Mouse (Mus musculus): ENCODE results near the gene Borcs5. TPM values are rescaled to one million over a fixed set of nuclear protein-coding genes. Genes with fewer than 3 reads are reported as not detected.

Borcs5 gene
- polyA plus RNA-seq, 1 experiment, result 7.1 TPM

GRCm38 (mm10) chr6:134701211-134701602, 61.9 kb downstream of the Borcs5 start:
- Histone ChIP-seq H3K27ac (ENCODE audit: insufficient read depth, low read length) (no peak overlapping the region), H3K4me1 (ENCODE audit: control insufficient read depth, insufficient read depth, low read length) (no peaks in the 10 kb centered on the region; the same call in 1 of the 2 replicates), H3K4me3 (ENCODE audit: insufficient read depth, low read length) (no peak overlapping the region)
- TF ChIP-seq CTCF (IDR thresholded peaks at IDR 0.05; ENCODE audit: borderline replicate concordance, insufficient read depth, low read length) (no peak), POLR2A (IDR thresholded peaks at IDR 0.05; ENCODE audit: low read depth, low read length) (no peak)

DNA sequence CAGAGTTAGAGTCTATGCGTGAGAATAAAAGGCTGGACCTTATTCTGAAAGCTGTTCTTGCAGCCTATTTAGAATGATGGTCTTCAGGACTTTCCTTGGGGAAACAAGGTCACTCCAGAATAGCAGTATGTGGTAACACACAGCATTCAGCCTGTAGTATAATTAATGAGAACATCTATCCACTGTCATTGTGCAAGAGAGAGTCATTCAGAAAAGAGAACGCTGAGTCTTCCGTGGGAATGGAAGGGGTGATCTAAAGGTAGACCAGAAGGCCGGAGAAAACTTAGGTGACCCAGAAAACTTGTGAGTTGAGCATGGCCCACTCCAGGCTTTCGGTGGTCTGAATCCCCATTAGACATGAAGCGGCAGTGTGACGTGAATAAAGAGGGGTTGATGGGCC, 62.9 kb downstream of the Borcs5 start:
- no peak for TF ChIP-seq POLR2A (IDR thresholded peaks at IDR 0.05; ENCODE audit: low read depth, low read length)
- no peak for TF ChIP-seq CTCF (IDR thresholded peaks at IDR 0.05; ENCODE audit: borderline replicate concordance, insufficient read depth, low read length)
- Histone ChIP-seq H3K4me3 (ENCODE audit: insufficient read depth, low read length) (no peak overlapping the region), H3K27ac (ENCODE audit: insufficient read depth, low read length) (no peak overlapping the region), H3K4me1 (ENCODE audit: control insufficient read depth, insufficient read depth, low read length) (no peaks in the 10 kb centered on the region)

DNA sequence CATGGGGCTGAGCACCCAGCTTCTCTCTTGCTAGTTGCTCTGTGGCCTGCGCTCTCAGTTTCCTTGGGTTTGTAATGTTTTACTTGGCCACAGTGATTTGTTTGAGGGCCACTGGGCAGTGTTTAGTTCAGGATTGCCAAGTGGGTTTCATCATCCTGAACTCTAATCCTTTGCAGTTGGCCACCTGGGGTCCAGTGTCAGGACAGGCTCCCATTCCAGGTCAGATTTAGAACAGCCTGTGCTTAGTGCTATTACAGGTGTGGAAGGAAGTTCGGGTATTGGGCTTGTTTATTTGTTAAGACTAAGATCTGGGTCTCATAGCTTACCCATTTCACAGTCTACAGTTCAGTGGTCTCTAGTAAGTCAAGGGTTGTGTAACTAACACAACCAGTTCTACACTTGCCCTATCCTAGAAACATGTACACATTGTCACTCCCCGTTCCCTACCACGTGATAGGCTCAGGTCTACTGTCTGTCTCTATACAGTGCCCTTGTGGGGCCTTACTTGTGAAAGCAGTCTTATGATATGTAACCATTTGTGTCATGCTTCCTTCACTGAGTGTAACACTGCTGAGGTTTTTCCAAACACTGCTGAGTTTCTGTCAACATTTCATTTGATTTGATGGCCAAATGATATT, 63.9 kb downstream of the Borcs5 start:
- no peak overlapping the region for H3K4me3 ChIP-seq (ENCODE audit: insufficient read depth, low read length)
- no peak for TF ChIP-seq CTCF (IDR thresholded peaks at IDR 0.05; ENCODE audit: borderline replicate concordance, insufficient read depth, low read length)
- no peak for TF ChIP-seq POLR2A (IDR thresholded peaks at IDR 0.05; ENCODE audit: low read depth, low read length)
- no peak overlapping the region for H3K27ac ChIP-seq (ENCODE audit: insufficient read depth, low read length)
- H3K4me1 ChIP-seq (ENCODE audit: control insufficient read depth, insufficient read depth, low read length), result no peaks in the 10 kb centered on the region

DNA sequence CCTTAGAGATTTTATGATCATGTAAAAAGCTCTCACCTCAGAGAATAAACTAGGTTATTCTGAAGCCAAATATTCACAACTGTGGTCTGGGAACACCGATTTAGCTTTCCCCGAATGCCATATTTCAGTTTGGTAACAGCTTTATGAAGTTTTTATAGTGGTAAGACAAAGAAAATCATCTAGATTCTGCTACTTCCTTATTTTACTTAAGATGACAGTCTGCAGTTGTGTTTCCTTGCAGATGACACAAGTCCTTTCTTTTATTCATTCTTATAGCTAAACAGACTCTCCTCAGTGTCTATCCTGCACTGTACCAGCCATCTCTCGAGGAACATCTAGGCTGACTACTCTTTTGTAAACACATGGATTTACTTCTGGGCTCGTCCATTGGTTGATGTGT, 67.2 kb downstream of the Borcs5 start:
- no peak overlapping the region for H3K4me3 ChIP-seq (ENCODE audit: insufficient read depth, low read length)
- no peak overlapping the region for H3K27ac ChIP-seq (ENCODE audit: insufficient read depth, low read length)
- no peaks in the 10 kb centered on the region for H3K4me1 ChIP-seq (ENCODE audit: control insufficient read depth, insufficient read depth, low read length)
- TF ChIP-seq CTCF (IDR thresholded peaks at IDR 0.05; ENCODE audit: borderline replicate concordance, insufficient read depth, low read length), result no peak
- no peak for TF ChIP-seq POLR2A (IDR thresholded peaks at IDR 0.05; ENCODE audit: low read depth, low read length)

GRCm38 (mm10) chr6:134710020-134710419, 70.7 kb downstream of the Borcs5 start:
- no peak overlapping the region for H3K27ac ChIP-seq (ENCODE audit: insufficient read depth, low read length)
- H3K4me3 ChIP-seq (ENCODE audit: insufficient read depth, low read length), result no peak overlapping the region
- TF ChIP-seq POLR2A (IDR thresholded peaks at IDR 0.05; ENCODE audit: low read depth, low read length) (no peak), CTCF (IDR thresholded peaks at IDR 0.05; ENCODE audit: borderline replicate concordance, insufficient read depth, low read length) (no peak)
- H3K4me1 ChIP-seq (ENCODE audit: control insufficient read depth, insufficient read depth, low read length), result no peaks in the 10 kb centered on the region

GRCm38 (mm10) chr6:134713321-134713720, 74.0 kb downstream of the Borcs5 start:
- Histone ChIP-seq H3K27ac (ENCODE audit: insufficient read depth, low read length) (no peak overlapping the region), H3K4me3 (ENCODE audit: insufficient read depth, low read length) (no peak overlapping the region), H3K4me1 (ENCODE audit: control insufficient read depth, insufficient read depth, low read length) (no peaks in the 10 kb centered on the region)
- no peak for TF ChIP-seq POLR2A (IDR thresholded peaks at IDR 0.05; ENCODE audit: low read depth, low read length)
- TF ChIP-seq CTCF (IDR thresholded peaks at IDR 0.05; ENCODE audit: borderline replicate concordance, insufficient read depth, low read length), result no peak

- H3K27ac ChIP-seq (ENCODE audit: insufficient read depth, low read length), result no peak overlapping the region
- no peak overlapping the region for H3K4me3 ChIP-seq (ENCODE audit: insufficient read depth, low read length)
- no peaks in the 10 kb centered on the region for H3K4me1 ChIP-seq (ENCODE audit: control insufficient read depth, insufficient read depth, low read length)
- no peak for TF ChIP-seq CTCF (IDR thresholded peaks at IDR 0.05; ENCODE audit: borderline replicate concordance, insufficient read depth, low read length)
- TF ChIP-seq POLR2A (IDR thresholded peaks at IDR 0.05; ENCODE audit: low read depth, low read length), result no peak
Measured at GRCm38 (mm10) chr6:134713897-134714296, 74.6 kb downstream of the Borcs5 start.

- H3K4me3 ChIP-seq (ENCODE audit: insufficient read depth, low read length), result no peak overlapping the region
- TF ChIP-seq CTCF (IDR thresholded peaks at IDR 0.05; ENCODE audit: borderline replicate concordance, insufficient read depth, low read length) (no peak), POLR2A (IDR thresholded peaks at IDR 0.05; ENCODE audit: low read depth, low read length) (no peak)
- no peaks in the 10 kb centered on the region for H3K4me1 ChIP-seq (ENCODE audit: control insufficient read depth, insufficient read depth, low read length)
- no peak overlapping the region for H3K27ac ChIP-seq (ENCODE audit: insufficient read depth, low read length)
Measured at GRCm38 (mm10) chr6:134716168-134716587, 76.9 kb downstream of the Borcs5 start.

DNA sequence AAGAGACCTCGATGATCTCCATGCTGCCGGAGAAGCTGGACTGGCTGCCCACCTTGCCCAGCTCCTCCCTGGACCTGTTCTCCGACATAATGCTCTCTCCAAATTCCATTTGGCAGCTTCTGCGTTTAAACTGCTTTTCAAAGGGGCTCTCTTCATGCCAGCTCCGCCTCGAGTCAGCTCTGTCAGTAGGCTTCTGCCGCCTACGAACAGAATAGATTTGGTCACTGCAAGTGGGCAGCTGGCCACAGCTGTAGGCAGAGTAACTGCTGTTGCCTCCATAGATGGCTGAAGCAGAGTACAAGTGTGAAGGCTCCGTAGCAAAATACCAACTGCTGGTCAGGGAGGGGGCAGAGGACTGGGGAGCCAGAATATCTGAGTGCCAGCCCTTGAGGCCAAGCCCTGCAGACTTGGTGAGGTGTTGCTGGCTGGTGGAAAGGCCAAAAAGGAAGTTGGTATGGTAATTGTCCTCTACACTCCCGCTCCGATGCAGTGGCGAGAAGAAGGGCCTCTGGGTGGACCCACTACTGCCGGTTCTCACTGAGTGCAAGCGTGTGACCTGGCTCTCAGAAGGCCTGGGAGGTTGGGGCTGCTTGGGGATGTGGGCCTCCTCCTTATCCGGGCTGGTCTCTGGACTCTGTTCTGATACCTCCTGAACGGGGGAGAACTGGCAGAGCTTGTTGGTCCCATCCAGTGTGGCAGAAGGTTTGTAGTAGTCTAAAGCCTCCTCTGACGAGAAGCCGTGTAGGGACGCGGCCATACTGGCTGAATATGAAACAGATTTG, 78.8 kb downstream of the Borcs5 start:
- no peak overlapping the region for H3K27ac ChIP-seq (ENCODE audit: insufficient read depth, low read length)
- H3K4me1 ChIP-seq (ENCODE audit: control insufficient read depth, insufficient read depth, low read length), result no peaks in the 10 kb centered on the region
- no peak for TF ChIP-seq POLR2A (IDR thresholded peaks at IDR 0.05; ENCODE audit: low read depth, low read length)
- no peak for TF ChIP-seq CTCF (IDR thresholded peaks at IDR 0.05; ENCODE audit: borderline replicate concordance, insufficient read depth, low read length)
- H3K4me3 ChIP-seq (ENCODE audit: insufficient read depth, low read length), result no peak overlapping the region

DNA sequence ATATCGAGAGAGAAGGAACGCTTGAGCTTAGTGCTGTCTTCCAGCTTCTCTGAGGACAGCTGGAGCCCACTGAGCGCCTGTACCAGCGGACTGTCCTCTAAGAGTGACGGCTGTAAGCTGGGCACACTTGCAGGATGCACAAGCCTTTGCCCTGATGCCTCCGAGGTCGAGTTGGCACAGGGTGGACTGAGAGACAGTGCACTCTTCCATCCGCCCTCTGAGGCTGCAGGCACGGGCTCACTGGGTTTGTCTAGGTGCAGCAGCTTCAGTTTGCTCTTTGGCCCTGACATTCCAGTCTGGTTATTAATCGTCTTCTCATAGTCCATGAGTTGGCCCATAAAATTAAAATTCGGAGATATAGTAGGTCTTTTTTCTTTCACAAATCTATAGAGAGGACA, 79.4 kb downstream of the Borcs5 start:
- Histone ChIP-seq H3K4me3 (ENCODE audit: insufficient read depth, low read length) (no peak overlapping the region), H3K4me1 (ENCODE audit: control insufficient read depth, insufficient read depth, low read length) (no peaks in the 10 kb centered on the region)
- TF ChIP-seq POLR2A (IDR thresholded peaks at IDR 0.05; ENCODE audit: low read depth, low read length) (no peak), CTCF (IDR thresholded peaks at IDR 0.05; ENCODE audit: borderline replicate concordance, insufficient read depth, low read length) (no peak)

More for the DNA sequence above, 79.4 kb downstream of the Borcs5 start:
- H3K27ac ChIP-seq (ENCODE audit: insufficient read depth, low read length), result no peak overlapping the region
